Mouse (Mus musculus): Measurements from ENCODE around the gene Arrdc2. TPM values are rescaled to one million over a fixed set of nuclear protein-coding genes. Genes with fewer than 3 reads are reported as not detected.

The Arrdc2 gene
- polyA plus RNA-seq, 1 experiment from 2014 or later = 5.7 TPM

DNA sequence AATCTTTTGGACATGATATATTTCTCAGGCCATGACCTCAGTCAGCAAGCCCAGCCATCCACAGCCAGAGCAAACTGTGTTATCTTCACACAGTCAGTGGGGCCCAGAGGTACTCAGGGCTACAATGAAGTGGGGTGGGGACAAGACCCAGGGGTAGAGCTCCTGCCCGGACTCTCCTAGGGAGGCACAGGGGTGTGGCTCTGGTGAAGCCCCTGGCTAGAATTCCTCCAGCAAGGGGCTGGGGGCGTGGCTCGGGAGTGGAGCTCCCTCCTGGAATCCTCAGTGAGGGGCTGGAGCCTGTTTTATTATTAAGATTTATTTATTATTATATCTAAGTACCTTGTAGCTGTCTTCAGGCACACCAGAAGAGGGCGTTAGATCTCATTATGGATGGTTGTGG is 36.9 kb upstream of the Arrdc2 start:
- H3K36me3 ChIP-seq (ENCODE audit: control insufficient read depth, insufficient read depth, low read length) = no peaks in the 10 kb centered on the region
- WGBS = 50% methylated on average over 4 of the region's 4 CpGs
- H3K27me3 ChIP-seq (ENCODE audit: control insufficient read depth, insufficient read depth, low read length) = no peaks in the 10 kb centered on the region
- no peak overlapping the region for H3K27ac ChIP-seq (ENCODE audit: low read depth, low read length)
- ATAC-seq (ENCODE audit: low FRiP score, low TSS enrichment) = no peak
- no peak overlapping the region for H3K4me2 ChIP-seq (replicated peaks; ENCODE audit: low read depth, low read length)
- peaks cover 11% of the 10 kb centered on the region for H3K4me1 ChIP-seq (ENCODE audit: control insufficient read depth, insufficient read depth, low read length)
- H3K9ac ChIP-seq (ENCODE audit: low read depth, low read length) = no peak overlapping the region
- no peaks in the 10 kb centered on the region for H3K9me3 ChIP-seq (ENCODE audit: control insufficient read depth, low read length)
- H3K4me3 ChIP-seq (ENCODE audit: low read length) = no peak overlapping the region

DNA sequence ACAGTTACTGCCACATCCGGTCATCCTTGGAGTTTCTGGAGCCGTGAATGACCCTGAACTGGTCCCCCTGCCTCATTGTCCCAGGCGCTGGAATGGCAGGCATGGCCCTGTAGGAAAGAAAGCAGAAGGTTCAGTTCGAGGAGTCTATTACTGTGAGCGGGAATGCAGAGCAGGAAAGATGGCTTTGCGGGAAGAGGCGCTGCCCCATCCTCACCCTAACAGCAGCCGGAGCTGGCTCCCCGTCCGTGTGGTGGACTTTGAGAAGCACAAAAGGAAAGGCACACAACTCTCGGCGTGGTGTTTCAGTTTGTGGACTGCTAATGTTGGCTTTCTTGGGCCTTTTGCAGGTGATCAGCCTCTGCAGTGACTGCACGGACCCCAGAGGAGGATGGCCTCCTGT is 34.9 kb upstream of the Arrdc2 start:
- Histone ChIP-seq H3K4me1 (ENCODE audit: control insufficient read depth, insufficient read depth, low read length) (0 out of 2 replicates have a peak, but pooled peaks cover 5% of the 10 kb centered on the region), H3K27ac (ENCODE audit: low read depth, low read length) (no peak overlapping the region), H3K36me3 (ENCODE audit: control insufficient read depth, insufficient read depth, low read length) (no peaks in the 10 kb centered on the region), H3K4me3 (ENCODE audit: low read length) (no peak overlapping the region), H3K9ac (ENCODE audit: low read depth, low read length) (no peak overlapping the region), H3K9me3 (ENCODE audit: control insufficient read depth, low read length) (no peaks in the 10 kb centered on the region), H3K27me3 (ENCODE audit: control insufficient read depth, insufficient read depth, low read length) (no peaks in the 10 kb centered on the region), H3K4me2 (replicated peaks; ENCODE audit: low read depth, low read length) (no peak overlapping the region)
- 92% methylated on average over 13 of the region's 13 CpGs for WGBS
- no peak for ATAC-seq (ENCODE audit: low FRiP score, low TSS enrichment)

DNA sequence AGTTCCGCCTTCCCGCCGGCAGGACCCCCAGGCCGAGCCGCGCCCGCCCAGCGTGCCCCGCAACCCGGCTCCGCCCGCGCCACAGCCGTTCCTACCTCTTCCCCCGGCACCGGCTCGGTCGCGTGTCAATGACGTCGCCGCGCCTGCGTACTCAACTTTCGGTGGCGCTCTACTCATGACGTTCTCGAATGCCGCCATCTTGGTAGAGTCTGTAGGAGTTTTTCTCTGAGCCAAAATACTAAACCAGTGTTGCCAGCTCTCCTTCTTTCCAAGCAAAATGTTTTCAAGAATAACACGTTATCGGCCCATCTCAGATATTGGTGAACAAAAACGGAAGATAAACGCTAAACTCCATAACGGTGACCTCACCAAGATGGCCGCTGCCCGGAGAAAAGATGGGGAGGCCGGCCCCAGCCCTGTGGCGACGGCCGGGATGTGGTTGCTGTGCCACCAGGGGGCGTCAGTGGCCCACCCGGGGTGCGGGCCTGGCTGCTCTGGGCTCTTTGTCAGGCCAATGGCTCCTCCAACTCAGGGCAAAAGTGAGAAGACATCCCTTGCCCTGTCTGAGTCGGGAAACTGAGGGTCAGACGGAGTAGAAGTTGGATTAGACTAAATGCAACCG is 34.0 kb upstream of the Arrdc2 start, which contains the start of gene Ccdc124:
TSS of gene Ccdc124 (minus strand) at position 572 of the 622 bp plus-strand sequence.
- no peaks in the 10 kb centered on the region for H3K36me3 ChIP-seq (ENCODE audit: control insufficient read depth, insufficient read depth, low read length)
- H3K4me3 ChIP-seq (ENCODE audit: low read length) = peak within 1 kb of the TSS; percentile 81
- peak; percentile 88 for ATAC-seq (ENCODE audit: low FRiP score, low TSS enrichment)
- WGBS = under 1% methylated on average over 46 of the region's 46 CpGs
- no peaks in the 10 kb centered on the region for H3K27me3 ChIP-seq (ENCODE audit: control insufficient read depth, insufficient read depth, low read length)
- H3K4me1 ChIP-seq (ENCODE audit: control insufficient read depth, insufficient read depth, low read length) = peaks cover 8% of the 10 kb centered on the region
- peak within 1 kb of the TSS; percentile 70 for H3K27ac ChIP-seq (ENCODE audit: low read depth, low read length)
- no peaks in the 10 kb centered on the region for H3K9me3 ChIP-seq (ENCODE audit: control insufficient read depth, low read length)
- peak within 1 kb of the TSS; percentile 83 for H3K4me2 ChIP-seq (replicated peaks; ENCODE audit: low read depth, low read length)
- H3K9ac ChIP-seq (ENCODE audit: low read depth, low read length) = peak within 1 kb of the TSS; percentile 78

DNA sequence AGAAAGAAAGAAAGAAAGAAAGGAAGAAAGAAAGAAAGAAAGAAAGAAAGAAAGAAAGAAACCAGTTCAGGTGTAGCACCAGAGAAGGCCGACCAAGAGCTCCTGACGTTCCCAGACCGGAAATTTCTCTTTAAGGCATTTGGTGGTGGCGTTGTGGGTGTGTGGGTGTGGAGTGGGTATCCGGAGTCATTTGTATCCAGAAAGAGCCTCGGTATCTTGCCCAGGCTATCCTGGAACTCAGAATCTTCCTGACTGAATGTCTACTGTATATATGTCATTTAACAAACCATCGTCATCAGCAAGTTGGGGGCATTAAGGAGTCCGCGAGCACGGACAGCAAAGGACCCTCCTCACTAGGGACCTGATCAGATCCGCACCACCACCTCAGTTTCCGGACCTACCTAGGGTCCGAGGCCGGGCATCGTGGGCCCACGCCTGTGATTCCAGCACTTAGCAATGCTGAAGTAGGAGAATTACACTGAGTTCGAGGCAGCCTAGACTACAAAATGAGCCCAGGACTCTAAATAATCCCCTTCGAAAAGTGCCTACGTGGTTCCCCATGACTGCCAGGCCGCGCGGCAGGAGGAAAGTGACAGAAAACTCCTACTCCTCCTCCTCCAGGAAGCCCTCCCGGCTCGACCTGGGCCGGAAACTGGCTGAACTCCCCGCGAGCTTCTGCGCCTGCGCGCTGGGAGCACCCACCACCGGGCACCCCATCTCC is 33.3 kb upstream of the Arrdc2 start:
- Histone ChIP-seq H3K9ac (ENCODE audit: low read depth, low read length) (peak overlapping the region; percentile 78), H3K4me2 (replicated peaks; ENCODE audit: low read depth, low read length) (peak overlapping the region; percentile 83), H3K36me3 (ENCODE audit: control insufficient read depth, insufficient read depth, low read length) (peaks cover 4% of the 10 kb centered on the region; the same call in 1 of the 2 replicates), H3K9me3 (ENCODE audit: control insufficient read depth, low read length) (no peaks in the 10 kb centered on the region), H3K27me3 (ENCODE audit: control insufficient read depth, insufficient read depth, low read length) (no peaks in the 10 kb centered on the region), H3K27ac (ENCODE audit: low read depth, low read length) (peak overlapping the region; percentile 70), H3K4me1 (ENCODE audit: control insufficient read depth, insufficient read depth, low read length) (peaks cover 12% of the 10 kb centered on the region), H3K4me3 (ENCODE audit: low read length) (peak overlapping the region; percentile 81)
- 6% methylated on average over 31 of the region's 31 CpGs for WGBS
- ATAC-seq (ENCODE audit: low FRiP score, low TSS enrichment) = no peak

DNA sequence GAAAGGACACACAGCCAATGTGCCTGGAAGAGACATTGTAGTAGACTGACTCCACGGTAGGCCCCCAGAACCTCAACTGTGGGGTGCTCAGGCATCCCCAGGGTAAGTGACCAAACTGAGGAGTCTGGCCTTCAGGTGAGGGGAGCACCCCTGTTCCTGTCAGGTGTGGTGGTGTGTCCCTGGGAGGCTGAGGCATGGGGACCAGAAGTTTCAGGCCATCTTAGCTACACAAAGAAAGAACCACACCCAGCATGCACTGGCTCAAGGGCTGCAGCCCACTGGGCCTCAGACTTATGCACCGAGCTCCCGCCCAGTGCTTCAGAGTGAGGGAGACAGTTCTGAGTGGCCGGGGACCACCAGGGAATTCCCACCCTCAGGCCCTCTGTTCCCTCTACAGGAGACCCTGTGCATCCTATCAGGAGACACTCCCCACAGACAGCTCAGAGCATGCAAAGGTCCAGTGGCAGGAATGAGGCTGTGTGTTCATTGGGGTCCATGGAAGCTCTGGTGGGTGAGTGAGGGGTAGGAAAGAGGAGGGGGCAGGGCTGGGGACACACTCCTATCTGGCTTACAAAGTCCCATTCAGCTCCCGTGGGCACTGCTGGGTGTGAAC is 31.8 kb upstream of the Arrdc2 start:
- no peaks in the 10 kb centered on the region for H3K27me3 ChIP-seq (ENCODE audit: control insufficient read depth, insufficient read depth, low read length)
- H3K9me3 ChIP-seq (ENCODE audit: control insufficient read depth, low read length) = no peaks in the 10 kb centered on the region
- no peak for ATAC-seq (ENCODE audit: low FRiP score, low TSS enrichment)
- WGBS = 89% methylated on average over 5 of the region's 5 CpGs
- H3K9ac ChIP-seq (ENCODE audit: low read depth, low read length) = no peak overlapping the region
- H3K36me3 ChIP-seq (ENCODE audit: control insufficient read depth, insufficient read depth, low read length) = peaks cover 6% of the 10 kb centered on the region; the same call in 1 of the 2 replicates
- no peak overlapping the region for H3K4me2 ChIP-seq (replicated peaks; ENCODE audit: low read depth, low read length)
- no peak overlapping the region for H3K4me3 ChIP-seq (ENCODE audit: low read length)
- peaks cover 13% of the 10 kb centered on the region for H3K4me1 ChIP-seq (ENCODE audit: control insufficient read depth, insufficient read depth, low read length)
- H3K27ac ChIP-seq (ENCODE audit: low read depth, low read length) = no peak overlapping the region

DNA sequence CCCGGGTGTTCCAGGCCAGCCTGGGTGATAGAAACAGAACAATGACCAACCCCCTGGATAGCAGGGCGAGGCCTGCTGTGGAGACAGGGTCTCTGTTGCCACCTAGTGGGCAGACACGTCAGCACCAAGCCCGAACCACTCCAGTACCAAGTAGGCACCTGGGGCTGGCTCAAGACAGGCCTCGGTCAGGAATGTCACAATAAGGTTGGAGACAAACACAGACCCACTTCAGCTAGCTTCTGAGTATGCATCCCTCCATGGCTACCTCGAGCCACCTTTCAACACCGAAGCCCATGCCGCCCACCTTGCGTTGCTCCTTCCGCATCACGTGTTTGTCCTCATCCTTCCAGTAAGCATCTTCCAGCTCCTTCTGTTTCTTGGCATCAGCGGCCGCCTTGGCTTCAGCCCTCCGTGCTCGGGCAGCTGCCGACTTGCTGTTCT is 30.1 kb upstream of the Arrdc2 start:
- WGBS = 51% methylated on average over 16 of the region's 16 CpGs
- 0 out of 2 replicates have a peak, but pooled peaks have one; percentile 14 for ATAC-seq (ENCODE audit: low FRiP score, low TSS enrichment)
- H3K36me3 ChIP-seq (ENCODE audit: control insufficient read depth, insufficient read depth, low read length) = peaks cover 6% of the 10 kb centered on the region; the same call in 1 of the 2 replicates
- H3K4me2 ChIP-seq (replicated peaks; ENCODE audit: low read depth, low read length) = no peak overlapping the region
- no peaks in the 10 kb centered on the region; the same call in 1 of the 2 replicates for H3K27me3 ChIP-seq (ENCODE audit: control insufficient read depth, insufficient read depth, low read length)
- H3K9ac ChIP-seq (ENCODE audit: low read depth, low read length) = no peak overlapping the region
- no peaks in the 10 kb centered on the region for H3K9me3 ChIP-seq (ENCODE audit: control insufficient read depth, low read length)
- H3K27ac ChIP-seq (ENCODE audit: low read depth, low read length) = no peak overlapping the region
- H3K4me3 ChIP-seq (ENCODE audit: low read length) = no peak overlapping the region
- H3K4me1 ChIP-seq (ENCODE audit: control insufficient read depth, insufficient read depth, low read length) = peaks cover 24% of the 10 kb centered on the region

DNA sequence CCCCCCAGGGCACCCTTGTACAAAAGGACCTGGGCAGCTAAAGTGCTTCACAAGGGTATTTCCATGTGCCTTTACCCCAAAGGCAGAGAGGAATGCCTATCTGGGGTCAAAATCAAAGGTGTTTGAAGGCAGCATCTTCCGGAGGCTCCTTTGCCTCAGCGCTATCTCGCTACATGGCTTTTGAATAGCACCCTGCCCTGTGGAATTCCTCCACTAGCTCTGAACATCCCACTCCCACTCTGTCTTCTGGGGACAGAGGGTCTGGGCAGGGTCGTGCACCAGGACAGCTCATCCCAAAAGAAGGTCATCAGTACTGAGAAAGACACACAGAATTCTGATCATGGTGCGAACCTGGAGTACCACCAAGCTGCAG is 29.7 kb upstream of the Arrdc2 start:
- WGBS = 47% methylated on average over 5 of the region's 5 CpGs
- H3K9ac ChIP-seq (ENCODE audit: low read depth, low read length) = no peak overlapping the region
- H3K36me3 ChIP-seq (ENCODE audit: control insufficient read depth, insufficient read depth, low read length) = peaks cover 6% of the 10 kb centered on the region; the same call in 1 of the 2 replicates
- H3K4me3 ChIP-seq (ENCODE audit: low read length) = no peak overlapping the region
- no peak overlapping the region; the same call in 1 of the 2 replicates for H3K4me2 ChIP-seq (replicated peaks; ENCODE audit: low read depth, low read length)
- H3K27ac ChIP-seq (ENCODE audit: low read depth, low read length) = no peak overlapping the region; the same call in 1 of the 2 replicates
- peaks cover 29% of the 10 kb centered on the region for H3K4me1 ChIP-seq (ENCODE audit: control insufficient read depth, insufficient read depth, low read length)
- peaks cover 4% of the 10 kb centered on the region for H3K27me3 ChIP-seq (ENCODE audit: control insufficient read depth, insufficient read depth, low read length)
- no peaks in the 10 kb centered on the region for H3K9me3 ChIP-seq (ENCODE audit: control insufficient read depth, low read length)
- no peak for ATAC-seq (ENCODE audit: low FRiP score, low TSS enrichment)

DNA sequence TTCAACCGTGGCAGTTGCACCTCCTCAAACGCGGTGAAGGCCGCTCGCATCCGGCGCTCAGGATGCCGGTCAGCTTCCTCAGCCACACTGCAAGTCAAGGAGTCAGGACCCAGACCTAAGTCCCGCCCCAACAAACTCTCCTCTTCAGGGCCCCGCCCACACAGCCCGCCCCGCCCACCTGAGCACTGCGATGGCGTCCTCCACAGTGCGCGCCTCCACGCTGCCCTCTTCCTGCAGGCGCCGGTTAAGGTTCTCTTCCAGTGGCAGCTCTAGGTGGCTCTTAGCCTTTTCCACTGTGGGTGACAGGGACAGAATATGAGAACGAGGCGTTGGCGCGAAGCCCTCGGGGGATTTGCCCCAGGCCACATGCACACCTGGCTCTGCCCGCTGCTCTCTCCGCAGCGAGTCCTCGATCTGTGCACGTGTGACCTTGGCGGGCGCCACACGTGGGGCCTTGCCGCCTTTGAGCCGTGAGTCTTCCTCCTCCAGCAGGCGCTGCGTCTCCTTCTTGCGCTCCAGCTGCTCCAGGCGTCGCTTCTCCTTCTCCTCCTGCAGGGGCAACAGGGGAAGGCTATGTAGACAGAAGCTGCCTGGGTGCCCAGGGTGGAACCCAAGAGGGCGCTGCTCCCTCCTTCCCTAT is 29.2 kb upstream of the Arrdc2 start:
- WGBS = 18% methylated on average over 40 of the region's 40 CpGs

More for the DNA sequence above, 29.2 kb upstream of the Arrdc2 start:
- H3K9me3 ChIP-seq (ENCODE audit: control insufficient read depth, low read length) = no peaks in the 10 kb centered on the region
- H3K4me3 ChIP-seq (ENCODE audit: low read length) = peak overlapping the region; percentile 8; the same call in 1 of the 2 replicates
- peaks cover 9% of the 10 kb centered on the region for H3K27me3 ChIP-seq (ENCODE audit: control insufficient read depth, insufficient read depth, low read length)
- no peak for ATAC-seq (ENCODE audit: low FRiP score, low TSS enrichment)
- peaks cover 6% of the 10 kb centered on the region; the same call in 1 of the 2 replicates for H3K36me3 ChIP-seq (ENCODE audit: control insufficient read depth, insufficient read depth, low read length)
- H3K4me1 ChIP-seq (ENCODE audit: control insufficient read depth, insufficient read depth, low read length) = peaks cover 34% of the 10 kb centered on the region
- peak overlapping the region; percentile 9; the same call in 1 of the 2 replicates for H3K9ac ChIP-seq (ENCODE audit: low read depth, low read length)
- H3K4me2 ChIP-seq (replicated peaks; ENCODE audit: low read depth, low read length) = peak overlapping the region; percentile 23
- H3K27ac ChIP-seq (ENCODE audit: low read depth, low read length) = no peak overlapping the region
